Mouse (Mus musculus) cortical plate, adult 2 months (tissue): ENCODE results near the gene C730034F03Rik.

ENCODE experiments used
- CTCF ChIP-seq: fragments of 200-500 bp; IDR thresholded peaks from 2 replicates; pipeline ENCODE4 v1.5.1; 2011; ENCODE audit warnings: mild to moderate bottlenecking, control low read depth, low read length; ENCODE audit not compliant: insufficient read depth; ENCODE audit errors: extremely low read depth
- POLR2A ChIP-seq: fragments of 200-500 bp; IDR thresholded peaks from 2 replicates; pipeline ENCODE4 v1.6.1; 2011; ENCODE audit warnings: mild to moderate bottlenecking, low read length, control low read depth; ENCODE audit not compliant: insufficient read depth; ENCODE audit errors: extremely low read depth

GRCm38 (mm10) chr15:89463334-89464235 lies 34.2 kb downstream of the C730034F03Rik start:
- peak; percentile 18; the same call in 1 of the 2 replicates for TF ChIP-seq CTCF
- no peak for TF ChIP-seq POLR2A
